Mouse (Mus musculus) left cerebral cortex, postnatal 36 days (tissue): ENCODE measurements around the gene Carns1. TPM values are rescaled to one million over a fixed set of nuclear protein-coding genes. Genes with fewer than 3 reads are reported as not detected.

Source experiments
- DNase-seq, 2 experiments: peaks; one replicate each; pipeline ENCODE4 v3.0.0; 2021 to 2022; ENCODE audit warnings: low spot score in 2 of 2, mixed read lengths in 1 of 2
- intact Hi-C: fragments of 180-260 bp; cut with DNase I; formaldehyde crosslinking; loops from one replicate; pipeline ENCODE4 v1.15.1; 2025
- total RNA-seq, 2 experiments: library from RNA; stranded (reverse); gene quantifications; 2 replicates each; pipeline ENCODE4 v1.2.3; 2021

The Carns1 gene
- total RNA-seq, 2 experiments from 2014 or later, result 5.5 to 7.8 TPM

- intact Hi-C loops, result no loop called here
Observed at GRCm38 (mm10) chr19:4154437-4155222, 20.6 kb downstream of the Carns1 start.

GRCm38 (mm10) chr19:4153232-4153654, 22.0 kb downstream of the Carns1 start, which contains the start of gene Ptprcap:
Gene Ptprcap (plus strand): TSS chr19:4153604.
- no peak for DNase-seq

More at GRCm38 (mm10) chr19:4154437-4155222, 20.6 kb downstream of the Carns1 start:
- no peak for DNase-seq

GRCm38 (mm10) chr19:4152445-4153231, 22.6 kb downstream of the Carns1 start:
- no peak for DNase-seq

More at GRCm38 (mm10) chr19:4153232-4153654, 22.0 kb downstream of the Carns1 start, which contains the start of gene Ptprcap:
- intact Hi-C loops, result no loop called here

GRCm38 (mm10) chr19:4151898-4152297, 23.4 kb downstream of the Carns1 start:
- intact Hi-C loops, result no loop called here
- DNase-seq, result no peak

More at GRCm38 (mm10) chr19:4152445-4153231, 22.6 kb downstream of the Carns1 start:
- intact Hi-C loops, result no loop called here

- intact Hi-C loops, result no loop called here
- no peak for DNase-seq
Observed at GRCm38 (mm10) chr19:4151488-4151860, 23.8 kb downstream of the Carns1 start.

- intact Hi-C loops, result no loop called here
- DNase-seq, result no peak
Observed at GRCm38 (mm10) chr19:4150567-4151487, 24.5 kb downstream of the Carns1 start.

- DNase-seq, result no peak
- intact Hi-C loops, result loop anchor here (2.0 kb wide), 1 partner anchor 13 kb away; the partner anchor contains the start of gene Rps6kb2
Observed at GRCm38 (mm10) chr19:4149764-4150461, 25.4 kb downstream of the Carns1 start.

- intact Hi-C loops, result loop anchor here (2.0 kb wide), 1 partner anchor 14 kb away; the partner anchor contains the start of gene Rps6kb2
- DNase-seq, result no peak
Observed at GRCm38 (mm10) chr19:4149283-4149682, 26.0 kb downstream of the Carns1 start.

- intact Hi-C loops, result loop anchor here (2.0 kb wide), 1 partner anchor 14 kb away; the partner anchor contains the start of gene Rps6kb2
- DNase-seq, result no peak
Observed at GRCm38 (mm10) chr19:4148819-4149218, 26.5 kb downstream of the Carns1 start.

- intact Hi-C loops, result loop anchor here (2.0 kb wide), 1 partner anchor 14 kb away; the partner anchor contains the start of gene Rps6kb2
- peak; percentile 91 to 93 for DNase-seq
Observed at GRCm38 (mm10) chr19:4148491-4148806, 26.8 kb downstream of the Carns1 start, which contains the start of gene Coro1b. Gene Coro1b (plus strand): TSS chr19:4148619.

GRCm38 (mm10) chr19:4147782-4148490, 27.3 kb downstream of the Carns1 start:
- no peak for DNase-seq
- intact Hi-C loops, result loop anchor here (2.0 kb wide), 1 partner anchor 15 kb away; the partner anchor contains the start of gene Rps6kb2

- no peak for DNase-seq
- intact Hi-C loops, result no loop called here
Observed at GRCm38 (mm10) chr19:4147022-4147405, 28.3 kb downstream of the Carns1 start.

- intact Hi-C loops, result no loop called here
- no peak for DNase-seq
Observed at GRCm38 (mm10) chr19:4146366-4147021, 28.8 kb downstream of the Carns1 start.

- intact Hi-C loops, result no loop called here
- DNase-seq, result no peak
Observed at GRCm38 (mm10) chr19:4145936-4146335, 29.3 kb downstream of the Carns1 start.

- no peak for DNase-seq
- intact Hi-C loops, result no loop called here
Observed at GRCm38 (mm10) chr19:4144550-4145498, 30.5 kb downstream of the Carns1 start.

GRCm38 (mm10) chr19:4143759-4144268, 31.5 kb downstream of the Carns1 start, which contains the start of gene Cabp4:
Gene Cabp4 (minus strand): TSS chr19:4144033.
- intact Hi-C loops, result no loop called here

More at GRCm38 (mm10) chr19:4143759-4144268, 31.5 kb downstream of the Carns1 start, which contains the start of gene Cabp4:
- no peak for DNase-seq
